Mouse (Mus musculus) CD8-positive naive resting alpha-beta T cell, adult 2 months (primary cell): Measurements from ENCODE around the gene Lypd8.
"Not testable (repeated sequence)": the region's sequence is repeated elsewhere in the genome, so short reads cannot be mapped to it uniquely, and the experiment has no call there.

Experiments
- DNase-seq, 2 experiments: peaks; one replicate each; pipeline ENCODE4 v3.0.0; 2022; ENCODE audit warnings: low read depth in 2 of 2, low spot score in 2 of 2

Lypd8 gene

GRCm38 (mm10) chr11:58378763-58379278 is at the start of gene Lypd8:
Gene Lypd8 (plus strand): TSS chr11:58379043.
- no peak for DNase-seq

DNA sequence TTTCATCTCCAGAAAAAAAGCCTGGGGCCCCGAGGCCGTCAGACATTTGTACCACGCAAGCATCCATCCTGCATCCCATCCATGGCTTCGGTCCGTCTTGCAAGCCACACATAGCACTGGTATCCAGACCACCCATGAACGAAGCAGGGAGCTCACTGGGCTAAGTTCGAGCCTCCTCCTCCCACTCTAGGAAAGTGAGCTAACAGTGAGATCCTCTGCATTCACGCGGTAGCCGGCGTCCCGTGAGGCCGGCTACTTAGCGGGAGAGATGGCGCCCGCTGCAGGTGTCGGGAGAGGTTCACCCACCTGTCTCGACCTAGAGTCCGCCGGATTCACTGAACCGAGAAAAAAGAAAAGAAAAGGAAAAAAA is 49.0 kb upstream of the Lypd8 start:
- no peak for DNase-seq

- peak; percentile 80 to 87 for DNase-seq
These were observed 48.3 kb upstream of the Lypd8 start, which contains the start of the genes Zfp672 and Sh3bp5l for GRCm38 (mm10) chr11:58330276-58331148. Gene Zfp672 (minus strand): TSS chr11:58330339. Gene Sh3bp5l (plus strand): TSS chr11:58330724.

DNA sequence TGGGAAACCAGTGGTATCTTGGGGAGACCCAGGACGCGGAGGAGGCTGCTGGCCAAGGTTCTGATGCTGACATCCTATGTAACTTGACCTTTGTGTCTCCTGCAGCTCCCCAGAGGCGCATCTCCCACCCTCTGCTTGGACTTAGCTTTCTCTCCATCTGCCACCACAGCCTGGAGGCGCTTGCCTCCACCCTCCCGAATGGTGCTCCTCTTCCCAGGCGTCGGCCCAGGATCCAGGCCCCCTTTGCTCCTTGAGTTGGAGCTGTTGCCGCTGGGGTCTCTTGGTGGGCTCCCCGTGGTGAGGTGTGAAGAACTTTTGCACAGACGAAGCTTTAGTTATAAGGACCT is 47.7 kb upstream of the Lypd8 start:
- DNase-seq: no peak

DNA sequence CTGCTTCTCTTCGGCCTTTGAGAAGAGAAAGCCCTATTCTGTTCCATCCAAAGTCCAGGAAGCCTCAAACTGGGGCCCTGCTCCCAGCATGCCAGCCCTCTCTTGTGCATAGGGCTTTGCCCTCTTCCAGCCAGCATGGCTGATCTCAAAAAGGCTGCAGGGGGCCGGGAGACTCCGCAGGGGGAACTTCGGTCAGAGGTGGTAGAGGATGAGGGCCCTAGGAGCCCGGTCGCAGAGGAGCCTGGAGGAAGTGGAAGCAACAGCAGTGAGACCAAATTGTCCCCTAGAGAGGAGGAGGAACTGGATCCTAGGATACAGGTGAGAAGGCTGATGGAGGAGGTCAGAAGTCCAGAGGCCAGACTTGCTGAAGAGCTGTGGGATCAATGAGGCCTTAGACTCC is 47.3 kb upstream of the Lypd8 start:
- no peak for DNase-seq

- no peak for DNase-seq
These were observed 44.1 kb upstream of the Lypd8 start for GRCm38 (mm10) chr11:58334746-58335145.

DNA sequence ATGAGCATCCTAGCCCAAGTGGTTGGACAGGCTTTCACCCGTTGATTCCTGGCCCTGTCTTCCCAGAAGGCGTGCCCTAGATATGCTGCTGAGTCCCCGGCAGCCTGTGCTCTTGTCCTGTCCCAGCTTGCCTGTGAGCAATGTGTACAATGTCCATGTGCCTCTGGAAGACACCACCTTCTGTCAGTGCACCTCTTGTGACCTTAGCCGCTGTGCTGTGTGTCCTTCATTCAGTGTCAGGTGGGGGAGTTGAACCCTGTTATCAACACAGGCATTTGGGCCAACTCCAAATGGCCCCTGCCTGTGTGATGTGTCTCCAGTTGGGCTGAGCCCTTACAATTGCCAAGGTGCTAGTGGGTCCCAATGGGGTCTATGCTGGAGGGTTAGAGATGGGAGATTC is 32.1 kb upstream of the Lypd8 start:
- DNase-seq: no peak

DNA sequence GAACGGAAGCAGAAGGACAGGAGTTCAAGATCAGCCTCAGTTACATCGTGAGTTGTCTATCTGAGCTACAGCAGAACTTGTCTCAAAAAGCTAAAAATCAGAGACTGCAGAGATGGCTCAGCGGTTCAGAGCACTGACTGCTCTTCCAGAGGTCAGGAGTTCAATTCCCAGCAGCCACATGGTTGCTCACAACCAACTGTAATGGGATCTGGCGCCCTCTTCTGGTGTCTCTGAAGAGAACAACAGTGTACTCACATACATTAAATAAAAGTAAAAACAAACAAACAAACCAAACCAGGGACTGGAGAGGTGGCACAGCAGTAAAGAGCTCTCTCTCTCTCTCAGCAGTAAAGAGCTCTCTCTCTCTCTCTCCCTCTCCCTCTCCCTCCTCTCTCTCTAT is 28.2 kb upstream of the Lypd8 start:
- no peak for DNase-seq

- no peak for DNase-seq
These were observed 27.7 kb upstream of the Lypd8 start for GRCm38 (mm10) chr11:58351179-58351578.

GRCm38 (mm10) chr11:58352681-58353548 is 25.9 kb upstream of the Lypd8 start:
- no peak for DNase-seq

- DNase-seq: no peak
These were observed 25.1 kb upstream of the Lypd8 start for GRCm38 (mm10) chr11:58353709-58354108.

DNA sequence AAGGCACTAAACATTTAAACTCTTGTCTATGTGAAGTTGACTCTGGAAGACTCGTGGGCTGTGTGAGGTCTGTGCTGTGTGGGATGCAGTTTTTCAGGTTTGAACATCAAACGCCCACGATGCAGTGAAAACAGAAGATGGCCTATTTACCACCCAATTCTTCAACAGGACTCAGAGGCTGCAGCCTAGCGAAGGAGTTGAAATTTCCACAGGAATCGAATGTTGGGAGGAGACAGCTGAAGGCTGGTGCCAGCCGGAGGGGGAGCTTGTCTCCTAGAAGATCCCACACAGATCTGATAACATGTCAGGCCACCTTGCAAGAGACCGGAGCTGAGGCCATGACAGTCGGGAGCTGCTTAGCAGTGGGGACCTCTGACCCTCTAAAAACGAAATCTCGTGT is 24.4 kb upstream of the Lypd8 start:
- DNase-seq: no peak

- DNase-seq: no peak
These were observed 23.9 kb upstream of the Lypd8 start for GRCm38 (mm10) chr11:58354927-58355326.

DNA sequence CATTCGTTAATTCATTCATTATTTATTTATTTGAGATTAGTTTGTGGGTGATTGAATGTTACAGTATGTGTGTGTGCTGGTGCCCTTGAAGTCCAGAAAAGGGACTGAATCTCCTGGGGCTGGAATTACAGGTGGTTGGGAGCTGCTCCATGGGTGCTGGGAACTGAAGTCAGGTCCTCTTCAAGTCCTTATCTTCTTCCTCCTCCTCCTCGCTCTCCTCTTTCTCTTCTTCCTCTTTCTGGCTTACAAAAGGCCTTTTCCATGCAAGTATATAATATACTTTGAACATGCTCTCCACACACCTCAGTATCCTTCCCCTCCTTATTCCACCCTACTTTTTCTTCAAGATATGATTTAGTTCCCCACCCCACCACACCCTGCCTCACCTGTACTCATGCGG is 21.8 kb upstream of the Lypd8 start:
- DNase-seq: no peak

- no peak for DNase-seq
These were observed 20.9 kb upstream of the Lypd8 start for GRCm38 (mm10) chr11:58357844-58358534.

- DNase-seq: not testable (repeated sequence)
These were observed 16.3 kb upstream of the Lypd8 start for GRCm38 (mm10) chr11:58362562-58362961.

DNA sequence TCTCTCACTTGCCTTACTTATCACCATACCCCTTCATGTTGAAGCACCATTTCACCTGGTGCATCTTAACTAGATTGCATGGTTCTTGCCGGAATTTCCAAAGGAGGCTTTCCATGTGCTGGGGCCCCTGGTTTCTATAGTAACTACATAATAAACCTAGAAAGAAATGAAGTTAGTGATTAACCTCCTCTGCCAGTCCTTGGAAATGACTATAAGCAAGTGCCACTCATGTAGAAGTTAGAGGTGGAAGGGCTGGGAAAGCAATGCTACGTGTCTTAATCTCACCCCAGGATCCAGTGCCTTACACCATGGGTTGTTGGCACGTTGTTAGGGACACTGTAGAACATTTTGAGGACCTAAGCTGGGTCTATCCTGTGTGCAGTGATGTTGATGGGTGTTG is 14.4 kb upstream of the Lypd8 start:
- no peak for DNase-seq

DNA sequence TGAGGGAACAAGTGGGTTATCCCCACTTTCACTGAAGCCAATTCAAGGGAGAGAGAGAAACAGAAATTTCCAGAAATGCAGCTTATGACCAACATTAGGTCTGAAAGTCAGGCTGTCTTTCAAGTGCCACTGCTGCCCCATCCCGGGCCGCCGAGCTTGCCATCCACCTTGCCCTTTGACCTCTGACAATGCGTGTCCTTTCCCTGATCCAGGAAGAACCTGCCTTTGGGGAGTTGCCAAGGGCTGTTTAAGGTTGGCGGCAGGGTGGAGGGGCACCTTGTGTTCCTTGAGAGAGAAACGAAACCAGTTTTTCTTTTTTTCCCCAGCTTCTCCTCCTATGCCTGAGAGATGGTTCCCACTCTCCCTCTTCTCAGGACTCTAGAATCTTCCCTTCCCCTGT is 12.7 kb upstream of the Lypd8 start:
- not testable (repeated sequence) for DNase-seq

GRCm38 (mm10) chr11:58377273-58377672 is 1.6 kb upstream of the Lypd8 start:
- DNase-seq: no peak

DNA sequence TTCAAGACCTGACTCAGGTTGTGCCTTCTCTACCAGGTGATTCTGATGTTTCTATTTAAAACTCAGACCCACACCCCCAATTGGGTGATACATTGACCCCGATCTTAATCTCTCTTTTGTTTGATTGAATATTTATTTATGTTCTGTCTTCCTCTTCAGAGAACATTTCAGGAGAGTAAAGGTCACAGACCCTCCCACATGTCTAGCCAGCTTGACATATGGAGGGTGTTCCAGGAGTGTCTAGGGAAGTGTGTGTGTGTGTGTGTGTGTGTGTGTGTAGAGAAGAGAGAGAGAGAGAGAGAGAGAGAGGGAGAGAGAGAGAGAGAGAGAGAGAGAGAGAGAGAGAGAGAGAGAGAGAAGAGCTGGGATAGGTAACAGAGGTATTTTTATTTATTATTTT is 1.2 kb upstream of the Lypd8 start:
- no peak for DNase-seq

GRCm38 (mm10) chr11:58379516-58379915 is 673 bp downstream of the Lypd8 start:
- DNase-seq: no peak
